Mouse (Mus musculus) stomach, embryonic 16.5 days (tissue): ENCODE results near the gene Ugt1a10. TPM values are rescaled to one million over a fixed set of nuclear protein-coding genes. Genes with fewer than 3 reads are reported as not detected.
A peak's percentile ranks its signal among the peaks of the same experiment; 100 is the strongest.
"Not testable (repeated sequence)": the region's sequence is repeated elsewhere in the genome, so short reads cannot be mapped to it uniquely, and the experiment has no call there.

ENCODE experiments used
- ATAC-seq: fragments of 200-750 bp; cut with Nextera tagmentation; 2 replicates; pipeline ENCODE4 v1.8.0; 2017; ENCODE audit warnings: moderate number of reproducible peaks, moderate TSS enrichment; ENCODE audit not compliant: insufficient read depth, low FRiP score
- H3K27ac ChIP-seq: fragments of 300-500 bp; sonication (generic); 2 replicates; pipeline ENCODE4 v1.5.1; 2014; ENCODE audit warnings: low read length
- H3K27me3 ChIP-seq: fragments of 300-500 bp; sonication (generic); 2 replicates; pipeline ENCODE4 v1.6.1; 2014; ENCODE audit warnings: low read length, control low read depth, mixed read lengths; ENCODE audit not compliant: control insufficient read depth, insufficient read depth
- H3K36me3 ChIP-seq: fragments of 300-500 bp; sonication (generic); 2 replicates; pipeline ENCODE4 v1.6.1; 2014; ENCODE audit warnings: low read length; ENCODE audit not compliant: control insufficient read depth, insufficient read depth
- H3K4me1 ChIP-seq: fragments of 300-500 bp; sonication (generic); 2 replicates; pipeline ENCODE4 v1.6.1; 2014; ENCODE audit warnings: low read length, control low read depth, mixed read lengths; ENCODE audit not compliant: control insufficient read depth, insufficient read depth
- H3K4me2 ChIP-seq: fragments of 300-500 bp; sonication (generic); 2 replicates; pipeline ENCODE4 v1.6.1; 2014; ENCODE audit warnings: low read depth, low read length, mixed read lengths
- H3K4me3 ChIP-seq: fragments of 300-500 bp; sonication (generic); replicated peaks from 2 replicates; pipeline ENCODE4 v1.5.1; 2014; ENCODE audit warnings: mild to moderate bottlenecking, low read length
- H3K9ac ChIP-seq: fragments of 300-500 bp; sonication (generic); 2 replicates; pipeline ENCODE4 v1.6.1; 2014; ENCODE audit warnings: low read length
- H3K9me3 ChIP-seq: fragments of 300-500 bp; sonication (generic); replicated peaks from 2 replicates; pipeline ENCODE4 v1.6.1; 2016; ENCODE audit warnings: low read length, control low read depth; ENCODE audit not compliant: control insufficient read depth
- WGBS: fragments of 180-500 bp; shearing (Covaris S2); extraction: QIAGEN DNeasy Blood & Tissue Kit; methylation state at CpG from one replicate; pipeline ENCODE4 v1.1.7; 2014; 5-methylcytosine and 5-hydroxymethylcytosine counted together
- polyA plus RNA-seq: library from polyadenylated mRNA; unstranded; fragments of >200 nt; fragmentation: Nextera tagmentation; extraction: Ambion mirVana; gene quantifications from 2 replicates; pipeline ENCODE4 v1.2.1, GENCODE M21; 2015

Ugt1a10 gene
- polyA plus RNA-seq, 1 experiment from 2014 or later: not detected

DNA sequence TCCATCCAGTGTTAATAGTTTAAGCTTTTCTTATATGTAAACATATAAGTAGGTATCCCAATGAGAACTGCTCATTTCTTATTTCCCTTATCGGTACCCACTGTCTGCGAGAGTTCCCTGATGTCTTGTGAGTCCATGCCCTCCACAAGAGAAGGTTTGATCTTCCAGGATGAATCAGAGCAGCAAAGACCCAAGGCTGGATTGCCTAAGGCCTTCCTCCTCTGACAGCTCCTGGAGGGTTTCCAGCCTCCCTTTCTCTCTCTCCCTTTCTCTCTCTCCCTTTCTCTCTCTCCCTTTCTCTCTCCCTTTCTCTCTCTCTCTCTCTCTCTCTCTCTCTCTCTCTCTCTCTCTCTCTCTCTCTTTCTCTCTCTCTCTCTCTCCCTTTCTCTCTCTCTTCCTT lies 73.9 kb downstream of the Ugt1a10 start:
- not testable (repeated sequence) for H3K9ac ChIP-seq, H3K4me3 ChIP-seq, H3K4me2 ChIP-seq, H3K36me3 ChIP-seq, H3K4me1 ChIP-seq, ATAC-seq, H3K27me3 ChIP-seq, H3K9me3 ChIP-seq, H3K27ac ChIP-seq
- 80% methylated on average over 2 of the region's 2 CpGs for WGBS

GRCm38 (mm10) chr1:88130223-88130622 lies 75.0 kb downstream of the Ugt1a10 start:
- WGBS: 58% methylated on average over 1 of the region's 1 CpGs
- not testable (repeated sequence) for ATAC-seq

DNA sequence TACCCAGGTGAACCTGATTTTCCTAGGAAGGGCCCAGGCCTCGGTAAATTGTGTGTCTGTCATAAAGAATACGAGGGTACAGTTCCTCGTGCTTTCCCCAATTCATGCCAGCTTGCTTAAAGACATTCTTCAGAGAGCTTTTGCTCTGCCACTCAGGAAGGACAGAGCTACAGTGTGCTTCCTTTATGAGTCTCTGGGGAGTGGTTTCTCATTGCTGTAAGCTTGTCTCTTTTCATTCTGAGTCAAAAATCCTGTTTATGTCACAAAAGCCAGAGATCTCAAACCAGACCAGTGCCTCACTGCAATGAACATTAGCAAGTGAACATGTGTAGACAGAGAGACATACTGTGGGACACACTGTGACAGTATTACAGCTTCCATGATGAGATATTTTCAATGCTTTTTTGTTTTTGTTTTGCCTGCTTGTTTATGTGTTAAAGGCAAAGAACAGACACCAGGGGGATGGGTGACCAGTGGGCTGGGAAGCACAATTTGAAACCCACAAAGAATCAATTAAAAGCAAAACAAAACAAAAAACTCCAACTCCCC lies 78.8 kb downstream of the Ugt1a10 start:
- Histone ChIP-seq H3K27me3 (no peaks in the 10 kb centered on the region), H3K36me3 (no peaks in the 10 kb centered on the region), H3K9me3 (no peaks in the 10 kb centered on the region), H3K27ac (peak overlapping the region; percentile 73), H3K4me1 (no peaks in the 10 kb centered on the region), H3K4me2 (no peak overlapping the region), H3K9ac (no peak overlapping the region), H3K4me3 (no peak overlapping the region)
- 55% methylated on average over 3 of the region's 3 CpGs for WGBS
- peak; percentile 27; the same call in 1 of the 2 replicates for ATAC-seq

More at GRCm38 (mm10) chr1:88130223-88130622, 75.0 kb downstream of the Ugt1a10 start:
- H3K9ac ChIP-seq, H3K4me3 ChIP-seq, H3K4me2 ChIP-seq, H3K27me3 ChIP-seq, H3K36me3 ChIP-seq, H3K9me3 ChIP-seq, H3K27ac ChIP-seq, H3K4me1 ChIP-seq: not testable (repeated sequence)

GRCm38 (mm10) chr1:88134457-88135011 lies 79.3 kb downstream of the Ugt1a10 start, which contains the start of gene Ugt1a6a:
TSS of gene Ugt1a6a (plus strand) at chr1:88134809.
- peak within 1 kb of the TSS; percentile 73 for H3K27ac ChIP-seq
- H3K4me2 ChIP-seq: peak within 1 kb of the TSS; percentile 20; the same call in 1 of the 2 replicates
- not testable (repeated sequence) for H3K27me3 ChIP-seq, H3K36me3 ChIP-seq, H3K9ac ChIP-seq, H3K4me1 ChIP-seq, H3K9me3 ChIP-seq
- ATAC-seq: peak; percentile 75
- peak within 1 kb of the TSS; percentile 4 for H3K4me3 ChIP-seq
- WGBS: 26% methylated on average over 5 of the region's 5 CpGs

DNA sequence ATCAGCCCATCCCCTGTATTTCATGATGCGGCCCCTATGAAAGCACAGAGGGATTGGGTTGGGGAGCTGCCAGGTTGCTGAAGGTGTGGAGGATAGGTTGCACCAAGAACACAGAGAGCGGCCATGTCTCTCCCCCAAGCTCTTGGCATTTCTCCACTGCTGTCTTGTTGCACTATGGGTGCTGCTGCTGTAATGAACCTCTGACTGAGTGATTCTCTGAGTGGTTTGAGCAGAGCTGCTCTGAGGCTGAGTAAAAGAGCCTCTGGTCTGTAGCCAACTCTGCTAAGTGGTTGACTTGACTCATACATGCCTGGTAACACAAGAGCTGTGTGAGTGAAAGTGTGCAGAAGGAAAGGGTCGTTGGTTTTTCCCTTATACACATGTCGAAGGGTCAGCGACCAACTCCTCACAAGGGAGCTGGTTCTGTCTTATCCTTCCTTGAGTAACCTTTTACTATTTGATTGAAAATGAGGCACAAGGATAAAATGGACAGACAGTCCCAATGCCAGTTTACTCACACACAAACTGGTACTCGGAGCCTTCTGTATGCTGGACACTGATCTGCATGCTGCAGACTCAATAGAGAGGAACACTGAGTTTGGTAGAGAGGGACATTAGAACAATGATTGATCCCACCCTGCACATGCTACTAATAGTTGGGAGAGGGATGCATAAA lies 80.2 kb downstream of the Ugt1a10 start:
- ATAC-seq, H3K9me3 ChIP-seq, H3K27ac ChIP-seq, H3K27me3 ChIP-seq, H3K36me3 ChIP-seq, H3K9ac ChIP-seq, H3K4me1 ChIP-seq: not testable (repeated sequence)
- WGBS: 73% methylated on average over 5 of the region's 6 CpGs
- Histone ChIP-seq H3K4me3 (peak overlapping the region; percentile 4), H3K4me2 (peak overlapping the region; percentile 20; the same call in 1 of the 2 replicates)

GRCm38 (mm10) chr1:88136646-88137045 lies 81.5 kb downstream of the Ugt1a10 start:
- Histone ChIP-seq H3K9ac (no peak overlapping the region), H3K9me3 (no peaks in the 10 kb centered on the region), H3K36me3 (no peaks in the 10 kb centered on the region), H3K4me3 (no peak overlapping the region), H3K27ac (no peak overlapping the region), H3K4me1 (no peaks in the 10 kb centered on the region), H3K27me3 (no peaks in the 10 kb centered on the region), H3K4me2 (no peak overlapping the region)
- WGBS: 54% methylated on average over 2 of the region's 2 CpGs
- ATAC-seq: no peak

GRCm38 (mm10) chr1:88137264-88137663 lies 82.1 kb downstream of the Ugt1a10 start:
- no peak overlapping the region for H3K4me2 ChIP-seq
- no peaks in the 10 kb centered on the region for H3K36me3 ChIP-seq
- WGBS: 83% methylated on average over 3 of the region's 3 CpGs
- no peak overlapping the region for H3K27ac ChIP-seq
- no peak overlapping the region for H3K9ac ChIP-seq
- H3K9me3 ChIP-seq: no peaks in the 10 kb centered on the region
- H3K4me3 ChIP-seq: no peak overlapping the region
- ATAC-seq: no peak
- H3K27me3 ChIP-seq: no peaks in the 10 kb centered on the region
- no peaks in the 10 kb centered on the region for H3K4me1 ChIP-seq

GRCm38 (mm10) chr1:88138145-88138544 lies 83.0 kb downstream of the Ugt1a10 start:
- no peak for ATAC-seq
- Histone ChIP-seq H3K36me3 (no peaks in the 10 kb centered on the region), H3K9ac (no peak overlapping the region), H3K4me1 (no peaks in the 10 kb centered on the region), H3K4me3 (no peak overlapping the region), H3K27ac (no peak overlapping the region), H3K27me3 (no peaks in the 10 kb centered on the region), H3K4me2 (no peak overlapping the region), H3K9me3 (no peaks in the 10 kb centered on the region)
- WGBS: 62% methylated on average over 1 of the region's 1 CpGs

GRCm38 (mm10) chr1:88140492-88140891 lies 85.3 kb downstream of the Ugt1a10 start:
- not testable (repeated sequence) for H3K4me3 ChIP-seq, H3K27ac ChIP-seq, H3K4me1 ChIP-seq, H3K9ac ChIP-seq, H3K27me3 ChIP-seq, H3K4me2 ChIP-seq, H3K9me3 ChIP-seq, H3K36me3 ChIP-seq
- 65% methylated on average over 1 of the region's 1 CpGs for WGBS
- ATAC-seq: peak; percentile 82
